Mouse (Mus musculus) right cerebral cortex, postnatal 10 days (tissue): ENCODE measurements at regions not wholly inside any gene's neighbourhood (a gene's known extent, or its start where the extent isn't known, plus 50 kb on each side); places are given as distances from the start of the nearest gene placed in this dataset.
A peak's percentile ranks its signal among the peaks of the same experiment; 100 is the strongest.

Experiments used
- DNase-seq, 2 experiments: peaks; one replicate each; pipeline ENCODE4 v3.0.0; 2021; ENCODE audit warnings: low spot score in 2 of 2

DNA sequence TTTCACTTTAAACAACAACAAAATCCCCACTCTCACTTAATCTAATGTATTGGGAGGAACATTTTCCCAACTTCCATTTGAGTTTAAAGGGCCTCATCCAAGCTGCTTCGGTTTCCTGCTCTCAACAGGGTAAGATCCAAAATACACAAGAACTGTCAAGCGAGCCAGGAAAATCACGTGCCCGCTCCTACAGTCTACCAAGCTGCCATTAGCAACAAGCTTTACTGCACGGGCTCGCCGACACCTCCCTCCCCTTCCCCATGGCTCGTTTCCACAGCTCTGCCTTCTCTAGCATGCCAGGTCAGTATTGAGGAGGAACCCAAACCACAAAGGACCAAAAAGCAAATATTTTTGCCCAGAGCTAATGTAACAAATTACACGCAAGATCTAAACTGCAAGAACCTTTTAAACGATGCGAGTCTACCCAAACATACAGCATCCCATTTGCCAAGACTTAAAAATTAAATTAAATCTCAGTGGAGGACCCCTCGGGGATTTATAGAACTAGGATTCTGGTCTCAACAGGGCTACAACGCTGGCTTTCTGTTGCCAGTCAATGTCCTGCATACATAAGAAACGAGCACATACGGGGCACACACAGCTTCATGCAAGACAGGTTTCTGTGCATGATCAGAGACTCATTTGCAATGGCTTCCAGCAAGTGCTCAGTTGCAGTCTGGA, 435.4 kb upstream of the Jarid2 start:
- peak; percentile 72 to 84 for DNase-seq

DNA sequence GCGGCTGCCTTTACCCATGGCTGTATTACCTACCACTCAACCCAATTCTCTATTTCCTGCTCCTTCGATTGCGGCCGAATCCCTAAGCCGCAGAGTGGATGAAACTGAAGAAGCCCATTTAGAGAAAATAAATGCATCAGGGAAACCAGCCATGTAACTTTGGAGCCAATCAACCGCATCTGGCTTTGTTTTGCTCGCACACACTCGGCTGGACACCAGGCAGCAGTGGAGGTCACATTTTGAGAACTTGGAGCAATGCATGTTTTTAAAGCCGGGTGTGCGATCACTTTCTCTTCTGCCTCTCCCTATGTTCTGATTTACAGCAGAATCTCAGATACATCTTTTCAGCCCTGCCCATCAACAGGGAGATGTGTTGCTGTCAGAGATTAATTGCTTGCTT, 433.7 kb upstream of the Jarid2 start:
- DNase-seq, result no peak

DNA sequence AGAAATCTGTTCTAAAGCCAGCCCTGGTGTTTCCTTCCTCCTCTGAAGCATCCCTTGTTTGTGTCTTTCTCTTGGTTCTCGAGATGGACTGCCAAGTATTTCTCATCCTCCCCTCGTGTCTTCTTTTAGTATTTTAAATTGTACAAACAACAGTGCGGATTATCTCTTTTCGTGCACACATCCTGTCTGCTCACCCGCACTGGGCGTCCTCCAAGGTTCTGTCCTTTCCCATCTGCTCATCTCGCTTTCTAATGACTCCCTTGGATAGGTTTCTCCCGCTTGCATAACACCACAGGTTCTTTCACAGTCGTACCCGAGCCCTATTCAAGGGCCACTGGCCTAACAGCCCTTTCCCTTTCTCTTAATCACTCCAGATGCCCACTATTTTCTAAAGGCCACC, 428.7 kb upstream of the Jarid2 start:
- no peak for DNase-seq

DNA sequence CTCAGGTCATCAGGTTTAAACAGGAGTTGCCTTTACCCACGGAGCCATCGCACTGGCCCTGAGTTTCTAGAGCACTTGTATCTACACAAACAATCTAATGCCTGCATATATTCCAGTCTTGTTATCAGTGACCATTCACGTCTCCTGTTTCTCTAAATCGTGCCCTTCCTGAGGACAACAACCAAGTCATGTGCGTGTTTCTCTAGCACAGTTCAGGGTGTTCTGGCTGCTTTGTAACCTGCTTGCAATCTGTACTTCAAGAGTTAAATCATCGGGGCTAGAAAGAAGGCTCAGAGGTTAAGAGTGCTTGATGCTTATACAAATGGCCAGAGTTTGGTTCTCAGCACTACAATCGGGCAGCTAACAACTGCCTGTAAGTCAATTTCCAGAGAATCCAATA, 428.1 kb upstream of the Jarid2 start:
- no peak for DNase-seq

- DNase-seq, result no peak
Measured at GRCm38 (mm10) chr13:44301936-44302335, 427.3 kb upstream of the Jarid2 start.

DNA sequence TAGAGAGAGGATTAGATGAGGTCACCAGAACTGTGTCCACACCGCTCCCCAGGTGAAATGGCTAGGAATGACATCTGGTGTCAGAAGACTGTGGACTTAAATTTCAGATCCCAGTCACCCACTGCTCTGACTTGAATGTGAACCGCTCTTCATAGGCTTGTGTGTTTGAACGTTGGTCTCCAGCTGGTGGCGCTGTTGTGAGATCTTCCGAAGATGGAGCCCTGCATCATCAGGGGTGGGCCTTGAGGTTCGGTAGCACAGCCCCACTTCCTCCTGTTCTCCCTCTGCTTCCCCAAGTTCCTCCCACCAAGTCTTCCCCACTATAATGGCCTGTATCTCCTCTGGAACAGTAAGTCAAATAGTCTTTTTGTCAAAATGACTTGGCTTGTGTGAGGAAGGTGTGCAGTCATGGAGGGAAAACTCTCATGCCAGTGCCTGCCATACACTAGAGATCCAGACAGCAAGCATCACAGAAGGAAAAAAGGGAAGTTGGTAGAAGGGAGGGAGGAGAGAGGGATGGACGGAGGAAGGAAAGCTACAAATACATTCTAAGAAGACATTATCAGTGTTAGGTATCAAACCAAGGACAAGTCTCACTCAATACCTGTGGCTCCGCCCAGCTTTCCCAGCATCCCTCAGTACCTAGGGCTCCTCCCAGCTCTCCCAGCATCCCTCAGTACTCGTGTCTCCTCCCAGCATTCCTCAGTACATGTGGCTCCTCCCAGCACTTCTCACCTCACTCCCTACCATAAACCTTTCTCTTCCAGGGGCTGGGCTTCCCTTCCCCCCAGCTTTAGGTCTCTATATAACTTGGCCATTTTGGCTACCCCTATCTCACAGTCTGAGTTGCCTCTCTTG, 423.9 kb upstream of the Jarid2 start:
- DNase-seq, result no peak

DNA sequence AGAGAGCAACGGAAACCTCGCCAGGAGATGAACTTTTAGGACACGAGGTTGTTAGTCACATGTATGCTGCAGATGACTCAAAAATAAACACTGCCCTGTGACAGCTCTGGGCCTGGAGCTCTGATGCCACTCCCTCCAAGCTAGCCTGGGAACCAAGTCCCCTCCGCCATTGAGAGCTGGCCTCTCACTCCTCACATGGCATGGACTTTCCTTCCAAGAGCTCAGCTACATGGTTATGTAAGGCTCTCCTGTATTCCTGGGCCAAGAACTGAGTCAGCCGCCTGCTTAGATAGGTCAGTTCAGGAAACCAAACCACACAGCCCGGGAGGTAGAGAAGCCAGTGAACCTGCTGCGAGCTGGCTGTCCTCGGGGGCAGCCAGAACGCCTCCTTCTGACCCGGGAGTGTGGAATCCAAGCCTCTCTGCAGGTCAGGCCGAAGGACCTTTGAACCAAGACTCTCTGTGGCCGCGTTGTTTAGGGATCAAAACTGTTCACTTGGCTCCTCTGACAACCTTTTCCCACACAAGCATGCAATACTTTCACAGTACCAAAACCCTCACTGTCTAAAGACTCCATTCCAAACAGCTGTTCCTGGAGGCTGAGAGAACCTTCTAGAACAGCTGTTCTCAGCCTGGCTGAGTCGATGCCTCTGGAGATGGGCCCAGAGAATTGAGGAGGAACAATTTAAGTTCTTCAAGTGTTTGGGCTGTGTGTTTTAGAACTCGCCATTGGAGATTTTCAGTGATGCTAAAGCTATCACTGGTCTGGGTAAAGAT, 422.8 kb upstream of the Jarid2 start:
- no peak for DNase-seq

DNA sequence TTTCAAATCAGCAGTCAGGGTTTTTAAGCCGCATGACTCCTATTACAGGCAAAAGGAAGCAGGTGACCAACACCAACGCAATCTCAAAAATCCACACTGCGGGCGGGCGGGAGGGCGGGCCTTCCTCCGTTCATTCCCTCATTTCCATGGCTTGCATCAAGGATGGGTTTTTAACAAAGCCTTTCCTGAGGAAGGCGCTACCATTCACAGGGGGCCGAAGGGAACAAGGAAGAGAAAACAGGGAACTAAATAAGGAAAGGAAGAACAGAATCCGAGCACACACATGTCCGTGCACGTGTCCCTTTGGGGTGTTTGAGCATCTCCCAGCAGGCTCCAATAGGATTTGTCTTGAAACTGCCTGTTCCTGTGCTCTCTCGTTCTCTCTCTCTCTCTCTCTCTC, 421.0 kb upstream of the Jarid2 start:
- no peak for DNase-seq

DNA sequence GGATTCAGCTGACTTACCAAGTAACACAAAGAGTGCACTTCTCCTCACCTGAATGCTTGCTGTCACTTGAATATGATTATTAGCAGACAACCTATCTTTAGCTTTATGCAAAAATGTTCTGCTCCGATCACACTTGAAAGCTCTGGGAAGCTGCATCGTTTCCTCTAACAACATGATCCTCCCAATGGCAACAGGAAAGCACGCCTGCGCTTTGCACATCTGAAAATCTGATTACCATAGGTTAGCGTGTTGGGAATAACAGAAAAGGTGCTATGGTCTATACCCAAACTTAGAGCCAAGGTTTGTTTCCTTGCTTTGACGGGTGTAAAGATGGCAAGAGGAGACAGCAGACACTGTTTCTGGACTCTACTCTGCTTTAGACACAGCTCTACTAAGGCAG, 417.0 kb upstream of the Jarid2 start:
- no peak for DNase-seq

DNA sequence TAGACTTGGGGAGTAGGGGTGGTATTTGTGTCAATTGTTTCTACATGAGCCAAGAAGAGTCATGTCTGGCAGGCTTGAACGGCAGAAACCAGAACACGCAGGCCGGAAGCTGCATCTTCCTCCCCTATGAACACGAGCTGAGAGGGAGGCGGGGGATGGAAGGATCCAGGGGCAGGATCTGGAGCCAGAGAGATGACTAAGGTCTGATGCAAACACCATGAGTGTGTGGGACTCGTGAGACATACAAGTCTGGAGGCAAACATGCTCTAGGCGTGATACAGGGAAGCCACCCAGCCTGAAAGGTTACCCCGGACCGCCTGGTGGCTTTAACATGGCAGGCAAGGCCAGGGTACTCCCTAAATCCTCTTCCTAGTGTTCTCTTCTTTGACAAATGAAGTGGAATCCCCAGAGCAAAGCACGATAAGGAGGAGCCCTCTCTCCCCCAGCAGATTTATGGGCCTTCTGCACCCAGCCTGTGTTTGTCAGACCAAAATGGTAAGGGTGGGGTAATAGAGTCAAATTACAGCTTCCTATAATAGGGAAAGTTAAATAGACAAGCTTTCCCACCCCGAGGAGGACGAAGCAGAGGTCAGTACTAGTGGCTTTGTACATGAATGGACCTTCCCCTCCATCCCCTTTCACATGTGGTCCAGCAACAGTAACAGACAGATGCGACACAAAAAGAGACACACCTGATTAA, 412.4 kb upstream of the Jarid2 start:
- no peak for DNase-seq

DNA sequence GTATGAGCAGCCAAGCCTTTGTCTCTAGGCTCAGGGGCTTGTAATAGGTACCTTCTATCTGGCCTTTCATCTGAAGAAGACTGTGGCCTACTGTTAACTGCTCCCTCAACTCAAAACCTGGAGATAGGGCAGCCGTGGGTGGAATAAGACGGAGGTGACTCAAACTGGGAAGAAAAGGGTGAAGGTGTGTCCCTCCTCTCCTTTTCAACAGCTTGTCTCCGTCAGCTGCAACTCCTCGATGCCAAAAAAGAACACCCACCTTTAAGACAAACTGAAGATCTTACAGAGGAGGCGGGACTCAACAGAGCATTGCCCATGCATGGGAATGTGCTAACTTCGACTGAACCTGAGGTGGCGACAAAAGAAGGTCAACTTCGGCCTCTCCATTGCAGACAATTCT, 411.7 kb upstream of the Jarid2 start:
- no peak for DNase-seq

GRCm38 (mm10) chr13:44319101-44319500, 410.2 kb upstream of the Jarid2 start:
- no peak for DNase-seq

DNA sequence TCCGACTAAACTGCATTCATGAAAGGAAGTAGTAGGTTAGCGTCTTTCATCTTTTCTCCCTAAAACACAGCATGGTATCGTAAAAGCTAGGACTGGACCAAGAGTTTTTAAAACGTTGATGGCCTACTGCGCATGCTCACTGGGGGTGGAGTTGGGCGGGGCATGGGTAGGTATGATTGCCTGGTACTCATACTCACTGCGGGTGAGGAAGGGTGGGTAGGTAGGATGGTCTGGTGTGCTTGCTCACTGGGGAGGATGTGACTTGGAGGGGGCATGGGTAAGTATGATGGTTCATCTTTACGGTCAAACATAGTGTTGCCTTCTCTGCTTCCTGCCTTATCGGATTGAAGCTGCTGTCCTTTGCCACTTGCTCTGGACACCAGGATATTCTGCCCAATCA, 409.8 kb upstream of the Jarid2 start:
- DNase-seq, result no peak

DNA sequence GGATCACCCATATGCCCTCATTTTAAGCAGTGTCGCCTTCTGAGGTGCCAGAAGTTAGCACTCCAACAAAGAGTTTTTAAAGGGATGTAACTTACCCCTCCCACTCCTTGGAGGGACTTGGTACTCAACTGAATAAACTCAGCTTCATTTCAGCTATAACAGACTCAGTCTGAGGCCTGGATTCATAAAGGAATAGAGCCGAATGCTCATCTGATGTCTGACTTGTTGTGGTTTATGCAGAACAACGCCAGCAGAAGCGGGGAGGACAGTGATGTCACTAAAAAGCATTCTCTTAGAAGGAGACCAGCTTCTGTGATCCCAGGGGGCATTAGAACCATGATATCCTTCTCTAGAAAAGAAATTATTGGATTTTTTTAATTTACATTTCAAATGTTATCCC, 409.0 kb upstream of the Jarid2 start:
- no peak for DNase-seq

GRCm38 (mm10) chr13:44321009-44321596, 408.2 kb upstream of the Jarid2 start:
- no peak for DNase-seq

DNA sequence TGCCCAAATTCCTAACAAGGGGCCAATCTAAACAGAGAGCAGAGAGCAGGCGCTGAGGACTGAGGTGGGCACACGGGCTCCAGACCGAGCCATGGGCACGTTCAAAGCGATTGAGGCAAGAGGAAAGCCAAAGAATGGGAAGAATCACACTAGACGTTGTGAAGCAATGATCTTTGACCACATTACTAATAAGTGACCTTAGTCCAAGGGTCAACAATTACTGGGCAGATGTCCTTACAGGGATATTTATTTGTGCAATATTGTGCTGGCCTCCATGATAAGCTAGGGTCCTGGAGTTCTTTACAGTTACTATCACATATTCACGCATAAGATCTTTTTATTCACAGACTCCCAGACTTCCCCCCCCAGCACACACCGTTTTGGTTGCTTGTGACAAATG, 400.9 kb upstream of the Jarid2 start:
- no peak for DNase-seq

- DNase-seq, result no peak
Measured at GRCm38 (mm10) chr13:44329161-44329560, 400.1 kb upstream of the Jarid2 start.

- no peak for DNase-seq
Measured at GRCm38 (mm10) chr13:44329701-44330100, 399.6 kb upstream of the Jarid2 start.

GRCm38 (mm10) chr13:44332716-44333240, 396.5 kb upstream of the Jarid2 start:
- DNase-seq, result no peak

GRCm38 (mm10) chr13:44339061-44339741, 390.1 kb upstream of the Jarid2 start:
- DNase-seq, result no peak

DNA sequence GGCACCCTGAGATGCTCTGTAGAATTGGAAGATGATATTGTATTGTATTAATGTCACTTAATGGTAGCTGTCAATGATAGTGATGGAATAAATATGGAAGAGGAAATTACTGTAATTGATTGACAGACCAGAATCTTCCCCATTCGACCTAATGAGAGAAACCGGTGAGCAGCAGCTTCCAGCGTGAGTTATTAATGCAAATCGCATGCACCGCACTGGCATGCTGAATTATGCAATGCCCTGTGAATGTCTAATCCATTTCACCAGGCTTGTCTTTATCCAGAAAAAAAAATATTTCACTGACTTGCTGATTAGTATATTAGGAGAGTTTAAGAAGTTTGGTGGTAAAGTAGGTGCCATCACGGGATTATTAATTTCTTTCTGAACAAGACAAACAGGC, 384.2 kb upstream of the Jarid2 start:
- no peak for DNase-seq
